Mouse (Mus musculus) layer of hippocampus, postnatal 36 days (tissue): ENCODE measurements at regions not wholly inside any gene's neighbourhood (a gene's known extent, or its start where the extent isn't known, plus 50 kb on each side); places are given as distances from the start of the nearest gene placed in this dataset.

Experiments used
- DNase-seq, 2 experiments: peaks; one replicate each; pipeline ENCODE4 v3.0.0; 2022

DNA sequence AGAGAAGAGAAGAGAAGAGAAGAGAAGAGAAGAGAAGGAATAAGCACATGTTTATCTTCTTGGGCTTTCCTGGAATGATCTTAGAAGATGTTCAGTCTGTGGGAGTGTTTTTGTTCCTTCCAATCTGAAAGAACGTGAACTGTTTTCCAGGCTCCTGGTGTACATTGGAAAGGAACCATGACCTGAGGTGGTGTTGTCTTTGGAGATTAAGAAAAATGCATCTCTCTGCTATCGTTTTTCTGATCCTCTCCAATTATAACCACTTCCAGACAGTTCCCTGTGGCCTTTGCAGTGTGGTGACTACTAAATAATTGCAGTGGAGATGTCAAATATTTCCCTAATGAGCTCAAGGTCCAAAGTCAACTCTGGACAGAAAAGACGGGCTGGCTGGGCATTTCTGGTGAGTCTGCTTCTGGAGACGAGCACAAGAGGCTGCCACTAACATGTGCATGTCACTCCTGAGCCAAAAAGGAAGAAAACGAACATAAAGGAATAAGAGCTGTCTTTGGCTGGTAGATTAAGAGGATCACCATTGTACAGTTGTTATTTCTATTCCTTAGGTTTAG is 431.7 kb downstream of the Adgrl2 start:
- no peak for DNase-seq

DNA sequence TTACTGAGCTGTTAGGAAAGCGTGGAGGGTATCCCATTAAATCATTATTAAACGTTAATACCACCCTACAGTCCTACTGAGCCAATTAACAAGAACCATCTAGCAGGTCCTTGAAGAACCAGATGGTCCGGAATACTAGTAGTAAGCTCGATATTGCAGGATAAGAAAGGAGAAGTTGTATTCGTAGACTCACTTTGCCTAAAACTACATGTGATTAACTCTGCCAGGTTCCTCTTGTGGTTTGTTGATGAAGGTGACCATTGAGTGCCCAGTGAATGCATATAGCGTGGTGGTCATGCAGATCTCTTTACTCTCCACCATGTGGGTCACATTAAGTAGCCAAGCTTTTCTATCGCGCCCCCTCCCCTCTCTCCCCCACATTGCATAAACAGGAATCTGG is 435.0 kb downstream of the Adgrl2 start:
- DNase-seq = no peak

DNA sequence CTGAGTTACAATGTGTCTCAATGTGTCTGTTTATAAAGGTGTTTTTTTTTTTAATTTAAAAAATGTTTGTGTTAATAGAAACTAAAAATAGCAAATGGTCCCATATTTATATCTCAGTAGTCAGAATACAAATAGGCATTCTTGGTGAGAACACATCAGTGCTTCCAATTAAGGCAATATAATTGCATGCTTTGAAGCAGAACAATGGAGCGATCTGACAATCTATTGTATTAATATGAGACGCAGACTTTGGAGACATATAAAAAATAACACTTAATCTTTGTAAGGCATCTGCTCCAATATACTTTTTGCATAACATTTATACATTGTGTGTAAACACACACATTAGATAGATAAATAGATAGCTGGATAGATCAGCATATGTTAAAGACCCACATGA is 439.6 kb downstream of the Adgrl2 start:
- DNase-seq = no peak

DNA sequence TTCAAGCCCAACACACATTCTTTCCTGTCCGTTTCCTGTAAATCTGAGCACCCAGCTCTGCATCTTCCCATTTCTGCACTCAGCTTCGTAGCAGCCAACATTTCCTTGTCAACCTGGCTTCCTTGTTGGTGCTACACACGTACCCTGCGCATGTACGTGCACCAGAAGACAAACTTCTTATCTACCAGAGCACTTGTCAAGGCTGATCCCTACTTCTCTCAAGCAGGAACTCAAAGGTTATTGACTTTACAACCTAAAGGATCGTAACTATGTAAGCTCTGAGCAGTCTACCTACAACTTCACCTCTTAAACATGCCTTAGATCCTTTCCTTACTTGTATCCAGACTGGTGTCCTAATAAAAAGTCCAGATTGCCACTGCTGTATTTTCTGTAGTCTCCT is 445.4 kb downstream of the Adgrl2 start:
- DNase-seq = no peak

DNA sequence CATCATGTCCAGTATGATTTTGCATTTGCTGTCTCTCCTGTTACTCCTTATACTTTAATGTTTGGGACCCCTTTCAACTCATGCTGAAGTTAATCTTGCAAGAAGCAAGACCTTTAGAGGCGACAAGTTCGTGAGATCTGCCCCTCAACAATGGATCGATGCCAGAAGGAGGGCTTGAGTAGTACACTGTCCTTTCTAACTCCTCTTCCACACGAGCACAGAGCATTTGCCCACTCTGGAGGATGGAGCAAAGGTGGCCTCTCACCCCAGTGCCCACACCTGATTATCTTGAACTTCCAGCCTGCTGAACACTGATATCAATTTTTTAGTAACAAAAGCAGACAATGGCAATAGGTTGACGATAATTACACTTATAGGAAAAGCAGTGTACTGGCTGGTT is 448.1 kb downstream of the Adgrl2 start:
- no peak for DNase-seq

DNA sequence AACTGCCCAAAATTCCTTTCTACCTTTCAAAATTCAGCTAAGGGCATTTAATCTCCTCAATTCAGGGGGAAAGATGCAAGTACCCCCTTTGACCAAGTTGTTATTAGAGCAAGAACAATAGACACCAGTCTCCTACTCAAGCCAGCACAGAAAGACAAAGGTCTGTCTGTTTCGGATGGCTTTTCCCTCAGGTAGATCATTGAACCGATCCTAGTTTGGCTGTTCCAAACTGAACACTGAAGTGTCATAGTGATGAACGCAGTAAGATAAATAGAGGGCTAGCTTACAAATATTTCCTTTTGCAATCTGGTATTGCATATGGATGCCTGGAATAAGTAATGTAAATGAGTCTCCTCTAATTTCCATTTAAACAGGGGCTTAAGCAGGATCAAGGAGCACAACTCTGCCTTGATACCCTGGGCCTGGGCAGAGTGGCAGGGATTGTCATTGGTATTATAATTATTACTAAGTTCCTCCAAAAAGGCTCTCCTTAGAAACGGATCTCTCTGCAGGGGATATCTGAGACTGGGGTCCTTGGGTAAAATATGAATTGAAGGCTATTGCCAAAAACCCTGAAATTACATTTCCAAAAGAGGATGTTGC is 452.6 kb downstream of the Adgrl2 start:
- no peak for DNase-seq

DNA sequence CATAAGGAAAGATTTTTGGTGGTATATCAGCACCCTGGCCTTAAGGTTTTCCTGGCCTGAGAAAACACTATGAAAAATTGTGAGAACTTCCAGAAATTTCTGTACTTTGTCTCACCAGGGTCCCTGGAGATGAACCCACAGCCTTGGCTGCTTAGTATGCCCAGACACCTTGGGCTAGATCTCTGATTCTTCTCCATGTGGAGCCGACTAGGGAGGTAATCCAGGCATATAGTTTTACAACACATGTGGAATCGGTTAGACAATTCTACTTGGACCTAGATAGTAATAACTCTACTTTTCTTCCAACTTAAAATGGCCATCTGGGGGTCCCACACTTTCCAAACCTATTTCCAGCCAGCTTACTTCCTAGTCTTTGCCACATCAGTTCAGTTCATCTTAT is 460.5 kb downstream of the Adgrl2 start:
- DNase-seq = no peak

DNA sequence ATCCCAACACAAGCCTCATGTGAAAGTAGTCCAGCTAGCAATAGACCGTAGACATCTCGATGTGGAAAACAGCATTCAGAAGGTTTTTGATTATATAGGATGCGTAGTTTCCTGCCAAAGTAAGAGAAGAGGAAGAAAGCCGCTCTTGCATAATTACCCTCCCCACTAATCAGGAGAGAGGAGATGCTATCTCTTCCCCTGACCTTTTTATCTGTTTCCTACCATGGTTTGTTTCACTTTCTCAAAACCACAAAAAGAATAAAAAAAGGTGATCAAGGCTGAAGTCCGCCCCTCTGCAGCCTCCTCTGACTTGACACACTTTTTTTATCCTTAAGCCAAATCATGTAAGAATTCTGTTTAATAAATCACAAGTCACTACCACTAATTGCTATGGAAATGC is 480.0 kb downstream of the Adgrl2 start:
- no peak for DNase-seq

DNA sequence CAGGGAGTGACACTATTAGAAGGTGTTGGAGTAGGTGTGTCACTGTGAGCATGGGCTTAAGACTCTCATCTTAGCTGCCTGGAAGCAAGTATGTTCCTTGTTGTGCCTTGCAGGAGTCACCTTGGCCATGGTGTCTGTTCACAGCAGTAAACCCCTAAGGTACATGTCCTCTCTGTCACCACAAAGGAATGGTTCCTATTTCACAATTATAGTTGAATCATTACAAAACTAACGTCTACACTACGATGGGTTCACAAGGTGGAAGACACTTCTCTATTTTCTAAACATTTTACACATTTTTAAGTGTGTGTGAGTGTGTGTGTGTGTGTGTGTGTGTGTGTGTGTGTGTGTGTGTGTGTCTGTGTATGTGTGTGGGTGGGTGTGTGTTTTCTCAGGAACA is 485.4 kb downstream of the Adgrl2 start:
- no peak for DNase-seq

DNA sequence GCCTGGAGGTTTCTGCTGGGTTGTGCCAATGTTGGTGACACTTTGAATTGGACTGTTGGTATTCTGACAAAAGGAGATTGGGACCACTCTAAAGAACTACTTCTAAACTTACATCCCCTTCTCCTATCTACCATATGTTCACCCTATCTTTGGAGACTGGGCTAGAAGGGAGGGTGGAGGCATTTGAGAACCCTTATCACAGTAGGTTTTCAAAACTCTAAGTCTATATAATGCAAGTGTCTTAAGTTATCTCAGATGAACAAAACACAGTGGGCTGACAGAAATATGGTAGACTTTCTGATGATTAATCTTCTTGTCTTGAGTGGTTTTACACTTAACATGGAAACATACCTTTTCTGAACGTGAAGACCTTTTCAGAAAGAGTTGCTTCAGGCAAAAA is 486.9 kb downstream of the Adgrl2 start:
- no peak for DNase-seq

DNA sequence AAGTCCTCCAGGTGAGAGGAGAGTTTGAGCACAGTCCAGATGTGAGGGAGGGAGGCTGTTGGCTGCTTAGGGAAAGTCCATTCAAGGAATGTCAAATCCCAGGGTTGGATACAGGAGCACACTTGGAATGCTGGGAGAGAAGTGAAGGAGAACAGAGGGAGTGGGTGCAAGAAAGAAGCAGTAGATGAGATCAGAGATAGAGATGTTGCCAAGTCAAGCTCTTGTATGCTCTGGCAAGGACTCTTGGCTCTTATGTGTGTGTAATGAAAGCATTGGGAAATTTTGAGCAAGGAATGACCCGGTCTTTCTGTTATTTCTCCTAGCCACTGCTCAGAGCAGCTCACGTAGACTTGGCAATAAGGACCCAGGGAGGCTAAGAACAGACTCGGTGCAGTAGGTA is 488.6 kb downstream of the Adgrl2 start:
- no peak for DNase-seq

DNA sequence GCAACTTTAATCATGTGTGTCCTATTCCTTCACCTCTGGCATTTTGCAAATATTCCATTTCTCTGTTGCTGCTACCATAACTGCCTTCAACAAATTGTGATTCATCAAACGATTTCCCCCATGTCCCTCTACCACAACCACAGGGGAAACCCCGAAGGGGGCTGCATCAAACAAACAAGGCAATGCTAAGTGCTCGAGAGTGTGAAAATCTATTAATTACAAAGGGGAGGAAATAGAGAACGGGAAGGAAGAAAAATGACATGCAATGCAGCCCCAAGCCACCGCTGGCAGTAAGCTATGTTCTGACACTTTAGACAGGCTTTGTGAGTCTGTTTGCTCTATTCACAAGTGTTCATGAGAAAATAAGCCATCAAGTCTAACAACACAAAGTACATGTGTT is 493.7 kb downstream of the Adgrl2 start:
- DNase-seq = no peak

DNA sequence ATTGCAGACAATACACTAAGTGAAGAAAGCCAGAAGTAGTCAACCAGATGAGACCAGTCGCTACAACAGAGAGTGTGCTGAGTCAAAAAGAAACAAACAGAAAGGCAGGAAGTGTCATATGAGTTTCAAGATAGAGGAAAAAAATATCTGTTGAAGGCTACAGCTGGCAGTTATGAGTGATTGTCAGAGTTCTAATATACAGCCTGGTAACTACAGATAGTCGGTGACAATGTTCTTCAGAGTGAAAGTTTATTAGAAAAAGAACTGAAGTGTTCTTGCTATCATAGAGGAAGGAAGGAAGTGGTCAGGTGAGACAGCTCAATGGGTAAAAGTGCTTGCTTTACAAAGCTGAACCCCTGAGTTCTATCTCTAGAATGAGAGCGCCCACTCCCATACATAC is 499.1 kb downstream of the Adgrl2 start:
- no peak for DNase-seq

DNA sequence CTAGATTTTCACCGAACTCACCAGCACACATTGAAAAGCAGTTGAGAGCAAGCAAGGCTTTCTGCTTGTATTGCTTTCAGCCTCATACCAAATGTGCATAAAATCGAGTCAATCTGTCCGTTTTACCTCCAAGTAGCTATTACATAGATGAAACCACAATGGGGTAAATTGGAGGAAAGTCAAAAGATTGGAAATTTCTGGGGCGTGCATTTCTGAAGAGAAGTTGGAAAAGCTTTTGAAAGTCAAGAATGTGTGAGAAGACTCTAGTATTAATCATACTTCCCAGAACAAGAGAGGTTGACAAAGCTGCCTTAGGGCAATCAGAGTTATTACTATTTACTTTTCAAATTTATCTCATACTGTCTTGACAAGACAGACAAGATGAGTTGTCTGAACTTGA is 501.2 kb downstream of the Adgrl2 start:
- no peak for DNase-seq

DNA sequence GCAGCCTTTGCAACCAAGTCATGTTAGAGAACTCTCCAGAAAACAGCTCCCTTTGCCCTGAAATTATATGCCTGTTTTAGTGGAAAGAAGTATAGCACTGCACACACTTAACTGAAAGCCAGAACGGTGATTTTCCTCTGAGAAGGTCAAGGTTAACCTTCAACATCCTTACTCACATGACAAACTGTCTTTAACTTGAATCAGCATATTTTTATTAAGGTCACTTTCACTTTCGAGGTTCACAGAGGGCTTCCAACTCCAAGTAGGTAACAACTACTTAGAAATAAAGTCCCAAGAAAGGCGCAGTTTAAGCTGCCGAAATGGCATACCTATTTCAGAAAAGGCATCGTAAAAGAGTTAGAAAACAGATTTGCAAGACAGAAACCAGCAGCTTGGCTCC is 502.4 kb downstream of the Adgrl2 start:
- DNase-seq = no peak

DNA sequence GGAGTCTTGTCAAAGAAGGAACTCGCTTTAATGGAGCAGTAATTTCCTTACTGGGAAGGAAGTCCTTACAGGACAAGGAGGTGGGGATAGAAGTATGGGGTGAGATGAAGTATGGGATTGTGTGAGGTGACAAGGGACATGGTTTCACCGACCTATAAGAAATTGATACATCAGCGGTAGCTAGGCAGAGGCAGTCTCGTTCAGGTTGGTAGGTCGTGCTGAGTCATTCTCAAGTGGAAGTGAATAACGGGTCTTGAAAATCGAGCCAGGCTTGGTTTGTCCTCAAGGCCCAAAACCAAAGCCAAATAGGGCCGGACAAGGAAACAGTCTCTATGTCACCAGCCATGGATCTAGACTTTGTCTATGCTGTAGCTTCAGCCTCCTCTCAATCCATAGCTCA is 514.5 kb downstream of the Adgrl2 start:
- no peak for DNase-seq

DNA sequence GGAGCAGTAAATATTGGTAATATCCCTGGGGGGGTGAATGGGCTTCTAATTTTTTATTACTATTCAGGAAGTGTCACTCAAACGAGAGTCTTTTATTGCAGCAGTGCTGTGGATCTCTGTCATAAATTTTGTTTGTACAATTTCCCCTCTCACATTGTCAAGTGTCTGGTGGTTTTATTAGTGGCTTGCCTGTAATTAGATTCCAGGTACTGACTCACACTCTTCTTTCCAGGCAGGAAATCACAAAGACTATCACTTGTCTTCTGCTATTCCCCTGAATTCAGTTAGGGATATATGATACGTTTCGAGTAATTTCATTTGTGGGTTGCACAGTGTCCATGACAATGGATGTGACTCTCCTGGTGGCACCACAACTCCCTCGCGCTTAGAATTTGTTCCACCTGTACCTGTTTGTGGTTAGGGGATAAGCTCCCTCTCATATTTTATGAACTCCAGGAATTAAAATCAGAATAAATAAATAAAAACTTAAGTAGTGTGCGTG is 517.4 kb downstream of the Adgrl2 start:
- no peak for DNase-seq

DNA sequence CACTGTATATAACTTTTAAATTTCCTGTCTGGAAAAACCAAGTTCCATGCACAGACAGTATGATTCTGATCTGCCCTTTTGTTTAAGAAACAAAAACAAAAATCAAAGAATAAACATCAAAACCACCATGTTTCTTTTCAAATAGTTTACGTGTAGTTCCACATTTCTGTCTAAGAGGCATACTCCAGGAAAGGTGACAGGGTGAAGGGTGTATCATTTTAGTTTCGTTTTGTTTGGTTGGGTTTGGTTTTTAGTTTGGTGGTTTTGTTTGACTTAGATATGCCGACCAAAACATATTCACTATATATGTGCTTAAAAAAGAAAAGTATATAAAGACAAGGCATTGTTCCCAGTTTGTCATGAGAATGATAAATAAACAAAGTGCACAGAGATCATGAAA is 524.9 kb downstream of the Adgrl2 start:
- DNase-seq = no peak

DNA sequence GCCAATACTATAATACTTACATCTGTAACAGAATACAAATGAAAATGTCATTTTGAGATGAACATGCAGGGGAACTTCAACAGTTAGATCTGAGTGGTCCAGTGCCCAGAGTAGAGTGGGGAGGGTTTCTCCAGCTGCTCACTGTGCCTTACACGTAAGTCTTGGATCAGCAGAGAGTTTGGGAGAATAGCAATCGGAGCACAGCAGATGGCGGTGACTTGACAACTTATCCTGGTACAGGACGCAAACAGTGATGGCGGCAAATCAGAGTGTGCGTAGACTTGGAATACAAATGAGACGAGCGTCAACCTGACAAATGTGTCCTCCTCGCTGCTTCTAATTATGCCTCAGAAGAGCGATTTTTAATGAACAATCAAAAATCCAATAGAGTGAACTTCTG is 527.6 kb downstream of the Adgrl2 start:
- DNase-seq = peak; percentile 32 to 41

DNA sequence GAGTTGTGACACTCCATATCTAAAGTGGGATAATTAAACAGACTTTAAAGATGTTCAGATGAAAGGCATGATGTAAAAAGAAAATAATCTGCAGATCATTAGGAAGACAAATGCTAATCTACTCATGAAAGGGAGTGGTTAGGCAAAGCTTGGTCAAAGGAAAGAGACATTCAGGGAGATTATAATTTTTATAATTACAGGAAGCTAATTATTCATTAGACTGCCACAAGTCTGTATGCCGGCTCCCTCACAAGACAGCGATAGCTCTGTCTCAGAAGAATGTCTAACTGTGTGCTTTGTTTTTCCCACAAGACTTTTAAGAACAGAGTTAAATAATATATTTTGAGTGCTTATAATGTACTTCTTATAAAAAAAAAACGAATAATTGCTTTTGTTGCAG is 541.5 kb downstream of the Adgrl2 start:
- no peak for DNase-seq

DNA sequence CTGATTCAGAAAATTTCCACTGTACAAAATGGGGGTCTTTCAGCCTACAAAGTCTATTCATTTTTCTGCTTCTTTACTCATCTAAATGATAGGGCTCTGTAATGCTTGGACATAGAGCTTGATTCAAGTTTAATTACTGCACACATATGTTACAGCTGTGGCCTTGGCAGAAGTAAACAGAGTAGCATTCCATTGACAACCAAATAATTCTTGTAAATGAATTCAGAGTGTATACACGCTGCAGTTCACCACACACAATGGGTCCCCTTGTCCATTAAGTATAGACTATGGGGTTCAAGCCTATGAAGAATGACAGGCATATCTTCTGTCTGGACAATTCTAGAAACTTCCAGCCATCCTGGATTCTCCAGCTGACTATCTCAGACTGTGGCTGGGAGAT is 541.9 kb downstream of the Adgrl2 start:
- DNase-seq = no peak

DNA sequence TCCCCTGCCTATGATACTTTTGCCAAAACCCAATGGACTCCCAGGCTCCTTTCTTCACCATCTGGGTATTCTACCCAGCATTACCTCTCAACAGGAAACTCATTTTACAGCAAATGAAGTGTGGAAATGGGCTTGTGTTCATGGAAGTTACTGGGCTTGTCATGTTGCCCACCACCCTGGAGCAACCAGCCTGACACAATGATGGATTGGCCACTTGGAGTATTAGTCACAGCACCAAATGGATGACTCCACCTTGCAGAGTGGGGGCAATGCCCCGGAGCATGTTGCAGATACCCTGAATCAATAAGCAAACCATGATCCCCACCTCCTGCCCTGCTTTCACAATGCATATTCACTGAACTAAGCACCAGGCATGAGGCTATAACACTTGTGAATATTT is 543.5 kb downstream of the Adgrl2 start:
- no peak for DNase-seq

DNA sequence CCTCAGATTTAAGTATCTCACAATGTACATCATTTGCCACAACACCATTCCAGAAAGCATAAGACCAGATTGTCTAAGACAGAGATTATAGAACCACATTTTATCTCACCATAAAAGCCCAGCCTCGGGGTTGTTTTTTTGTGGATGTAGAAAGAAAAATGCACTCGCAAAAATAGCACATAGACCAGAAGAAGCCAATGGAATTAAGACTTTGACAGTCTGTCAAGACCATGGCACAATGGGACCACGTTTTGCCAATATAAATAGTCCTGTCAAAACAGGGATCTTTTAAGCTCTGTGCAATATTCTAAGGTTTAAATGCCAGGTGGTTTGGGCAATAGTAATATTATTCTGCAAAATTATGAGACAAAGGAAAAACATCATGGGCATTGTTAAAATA is 547.3 kb downstream of the Adgrl2 start:
- DNase-seq = no peak

DNA sequence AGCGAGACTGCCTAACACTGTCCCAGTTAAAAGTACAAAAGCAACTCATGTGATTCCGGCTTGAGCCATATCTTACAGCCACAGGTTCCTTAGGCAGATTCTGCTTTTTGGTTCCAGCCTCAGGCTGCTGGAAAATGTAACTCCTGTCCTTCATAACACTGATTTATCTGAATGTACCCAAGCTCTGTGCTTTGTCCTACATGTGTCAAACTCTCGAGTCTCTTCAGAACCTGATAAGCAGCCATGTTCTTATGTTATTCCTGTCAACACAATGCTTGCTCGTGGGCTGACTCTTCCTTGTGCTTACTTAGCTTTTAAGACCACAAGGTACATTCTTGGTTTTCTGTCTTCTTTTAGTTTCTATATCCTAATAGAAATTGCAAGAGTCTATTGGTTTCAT is 556.3 kb downstream of the Adgrl2 start:
- DNase-seq = no peak
